Comparison of ENCODE assay signal across 8 mouse cellular contexts in the genomic region with DNA sequence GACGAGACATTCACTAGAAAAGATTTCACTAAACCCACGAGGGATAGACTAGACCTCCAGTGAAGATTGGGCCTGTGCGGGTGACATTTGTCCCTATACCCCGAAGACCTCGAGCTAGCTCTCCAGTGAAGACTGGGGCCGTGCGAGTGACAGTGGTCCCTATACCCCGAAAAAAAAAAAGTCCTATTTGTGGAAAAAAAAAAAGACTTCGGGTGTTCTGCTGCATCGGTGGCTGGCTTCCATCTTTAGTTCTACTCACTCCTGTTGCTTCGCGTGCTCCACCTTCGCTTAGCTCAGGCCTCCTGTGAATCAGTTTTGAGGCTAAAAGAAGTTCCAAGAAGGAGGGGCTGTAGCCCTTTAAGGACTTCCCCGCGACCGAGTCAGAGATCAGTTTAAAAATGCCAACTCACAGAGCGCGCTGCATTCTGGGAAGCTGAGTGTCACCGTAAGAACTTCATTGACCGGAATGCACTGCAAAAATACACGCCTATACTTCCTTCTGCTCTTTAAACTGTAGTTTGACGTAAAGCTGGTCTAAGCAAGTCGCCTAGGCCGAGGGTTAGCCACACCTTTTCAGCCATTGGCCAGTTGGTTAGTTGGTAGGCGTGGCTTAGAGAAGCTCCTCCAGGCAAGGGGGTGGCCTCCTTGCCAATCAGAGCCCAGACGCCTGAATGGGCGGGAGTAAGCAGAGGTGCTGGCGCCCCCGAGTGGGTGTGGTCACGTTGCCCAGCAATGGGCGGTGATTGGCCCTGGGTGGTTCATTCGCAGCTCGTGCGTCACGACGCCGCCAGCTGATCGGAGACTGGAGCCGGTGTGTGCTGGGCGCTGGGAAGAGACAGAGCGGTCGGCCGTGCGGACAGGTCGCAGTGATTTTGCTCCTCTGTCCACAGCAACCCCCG. TPM values are rescaled to one million over a fixed set of nuclear protein-coding genes. Genes with fewer than 3 reads are reported as not detected.
DNase-seq lines count a peak whose midpoint lies in the region; ATAC-seq lines count a peak whose summit lies in the region.

A gene (plus strand): TSS at position 872 of the 899 bp plus-strand sequence.

- intact Hi-C loops in heart, postnatal 14 days (cut with DNase I): no loop called here

- peak within 1 kb of the TSS; percentile 65 for H3K27ac ChIP-seq in forebrain, embryonic 14.5 days (ENCODE audit: low read depth, low read length)
- H3K27ac ChIP-seq in neural tube, embryonic 15.5 days (replicated peaks): peak within 1 kb of the TSS; percentile 89

- WGBS in forebrain, embryonic 14.5 days: under 1% methylated on average over 46 of the region's 46 CpGs
- WGBS in neural tube, embryonic 15.5 days: under 1% methylated on average over 46 of the region's 46 CpGs

- peak within 1 kb of the TSS; percentile 88 for H3K4me2 ChIP-seq in forebrain, embryonic 14.5 days (ENCODE audit: low read length)
- H3K4me2 ChIP-seq in neural tube, embryonic 15.5 days: peak within 1 kb of the TSS; percentile 99

- no peaks in the 10 kb centered on the region for H3K9me3 ChIP-seq in forebrain, embryonic 14.5 days (replicated peaks; ENCODE audit: control insufficient read depth, low read length)
- H3K9me3 ChIP-seq in neural tube, embryonic 15.5 days (replicated peaks): no peaks in the 10 kb centered on the region

- H3K27me3 ChIP-seq in forebrain, embryonic 14.5 days (replicated peaks; ENCODE audit: control insufficient read depth, insufficient read depth, low read length): no peaks in the 10 kb centered on the region
- no peaks in the 10 kb centered on the region for H3K27me3 ChIP-seq in neural tube, embryonic 15.5 days (replicated peaks)

- peaks cover 18% of the 10 kb centered on the region for H3K4me1 ChIP-seq in forebrain, embryonic 14.5 days (ENCODE audit: control insufficient read depth, insufficient read depth, low read length)
- H3K4me1 ChIP-seq in neural tube, embryonic 15.5 days: peaks cover 34% of the 10 kb centered on the region

- H3K36me3 ChIP-seq in forebrain, embryonic 14.5 days (ENCODE audit: control insufficient read depth, insufficient read depth, low read length): peaks cover 8% of the 10 kb centered on the region; the same call in 1 of the 2 replicates
- peaks cover 17% of the 10 kb centered on the region for H3K36me3 ChIP-seq in neural tube, embryonic 15.5 days

- ATAC-seq in forebrain, embryonic 14.5 days: peak; percentile 97
- ATAC-seq in neural tube, embryonic 15.5 days (ENCODE audit: low FRiP score): peak; percentile 96

- peak within 1 kb of the TSS; percentile 66 for H3K4me3 ChIP-seq in forebrain, embryonic 14.5 days (ENCODE audit: low read depth, low read length)
- H3K4me3 ChIP-seq in neural tube, embryonic 15.5 days (replicated peaks): peak within 1 kb of the TSS; percentile 86

- DNase-seq in ES-CJ7 (ENCODE audit: low read depth, low spot score): peak; percentile 100
- peak; percentile 100 for DNase-seq in cerebellum, adult 11 months
- peak; percentile 100 for DNase-seq in forebrain, embryonic 14.5 days (ENCODE audit: low spot score)
- DNase-seq in heart, postnatal 14 days: peak; percentile 99
- peak; percentile 100 for DNase-seq in layer of hippocampus, adult 11-12 months (ENCODE audit: low spot score)
- peak; percentile 100 for DNase-seq in lung, adult 18-20 months
- DNase-seq in testis, postnatal 14 days (ENCODE audit: low spot score): peak; percentile 100

- H3K9ac ChIP-seq in forebrain, embryonic 14.5 days (ENCODE audit: low read length): peak within 1 kb of the TSS; percentile 76
- peak within 1 kb of the TSS; percentile 74 for H3K9ac ChIP-seq in neural tube, embryonic 15.5 days (replicated peaks)

RNA-seq across cellular contexts. Expression of the gene that starts here (rescaled TPM):
- polyA plus RNA-seq in forebrain, embryonic 14.5 days (2014; fragmentation: Nextera tagmentation; extraction: Ambion mirVana): 0.94 and 1.3 TPM in 2 replicates
- 10 to 100 TPM; 11.8 to 11.9 TPM for total RNA-seq in heart, postnatal 14 days (2021)
- 2.4 and 8.5 TPM in 2 replicates for polyA plus RNA-seq in neural tube, embryonic 15.5 days (2015; fragmentation: Nextera tagmentation; extraction: Ambion mirVana)

Comparison
In these comparisons a context has a peak if more than half of its experiments do, and no peak if none do; other contexts are left out.
1. Peak in every context shown above with its lines: DNase-seq, ATAC-seq, H3K4me3 ChIP-seq and H3K27ac ChIP-seq.